In genomic region chr1:88014194-88014593, GRCm38 (mm10) we compare ENCODE assay signal across 27 mouse cellular contexts. TPM values are rescaled to one million over a fixed set of nuclear protein-coding genes. Genes with fewer than 3 reads are reported as not detected.
DNase-seq lines count a peak whose midpoint lies in the region; ATAC-seq and TF ChIP-seq lines count a peak whose summit lies in the region.
"Had no signal": no experiment of that assay in that cellular context is flagged by ENCODE, and none has a peak within 500 bp of the region (broad histone marks: within the 10 kb centered on the region; RNA-seq: fewer than 3 reads in every experiment).

No protein-coding gene starts in this region.

- WGBS in liver, embryonic 15.5 days (ENCODE audit: insufficient replicate concordance): 68% methylated on average over 4 of the region's 4 CpGs
- WGBS in liver, embryonic 12.5 days (ENCODE audit: insufficient replicate concordance): 72% methylated on average over 4 of the region's 4 CpGs
- 69% methylated on average over 4 of the region's 4 CpGs for WGBS in liver, postnatal 0 days (ENCODE audit: insufficient replicate concordance)
- WGBS in hindbrain, postnatal 0 days: 90% methylated on average over 4 of the region's 4 CpGs

- no peaks in the 10 kb centered on the region; the same call in 1 of the 2 replicates for H3K27me3 ChIP-seq in liver, embryonic 15.5 days
- H3K27me3 ChIP-seq in liver, embryonic 12.5 days (replicated peaks): no peaks in the 10 kb centered on the region
- no peaks in the 10 kb centered on the region for H3K27me3 ChIP-seq in liver, postnatal 0 days (ENCODE audit: insufficient read depth, low read length)
- no peaks in the 10 kb centered on the region for H3K27me3 ChIP-seq in hindbrain, postnatal 0 days (ENCODE audit: insufficient read depth, low read length)
- H3K27me3 ChIP-seq: embryonic facial prominence, embryonic 15.5 days; hindbrain, embryonic 13.5 days had no signal

- H3K4me2 ChIP-seq in liver, embryonic 15.5 days: no peak overlapping the region
- H3K4me2 ChIP-seq in liver, embryonic 12.5 days: no peak overlapping the region
- no peak overlapping the region for H3K4me2 ChIP-seq in liver, postnatal 0 days (ENCODE audit: low read depth, low read length)
- H3K4me2 ChIP-seq in hindbrain, postnatal 0 days (ENCODE audit: low read depth, low read length): no peak overlapping the region
- H3K4me2 ChIP-seq: embryonic facial prominence, embryonic 15.5 days; hindbrain, embryonic 13.5 days had no signal

- TF ChIP-seq EP300 in liver, postnatal 0 days (IDR thresholded peaks at IDR 0.05; ENCODE audit: low read depth): no peak

- H3K4me1 ChIP-seq in liver, embryonic 15.5 days (replicated peaks): no peaks in the 10 kb centered on the region
- no peaks in the 10 kb centered on the region for H3K4me1 ChIP-seq in liver, embryonic 12.5 days
- H3K4me1 ChIP-seq in liver, postnatal 0 days (ENCODE audit: insufficient read depth): 0 out of 2 replicates have a peak, but pooled peaks cover 2% of the 10 kb centered on the region
- no peaks in the 10 kb centered on the region for H3K4me1 ChIP-seq in hindbrain, postnatal 0 days (ENCODE audit: insufficient read depth, low read length)
- H3K4me1 ChIP-seq: embryonic facial prominence, embryonic 15.5 days; forebrain, embryonic 10.5 days; heart, embryonic 10.5 days; hindbrain, embryonic 13.5 days had no signal

- no peak overlapping the region for H3K9ac ChIP-seq in liver, embryonic 15.5 days
- no peak overlapping the region for H3K9ac ChIP-seq in liver, embryonic 12.5 days
- no peak overlapping the region for H3K9ac ChIP-seq in liver, postnatal 0 days (replicated peaks)
- no peak overlapping the region for H3K9ac ChIP-seq in hindbrain, postnatal 0 days (replicated peaks; ENCODE audit: low read length)
- H3K9ac ChIP-seq: embryonic facial prominence, embryonic 15.5 days; hindbrain, embryonic 13.5 days had no signal

- H3K36me3 ChIP-seq in liver, embryonic 15.5 days (replicated peaks): no peaks in the 10 kb centered on the region
- H3K36me3 ChIP-seq in liver, embryonic 12.5 days: no peaks in the 10 kb centered on the region
- no peaks in the 10 kb centered on the region for H3K36me3 ChIP-seq in liver, postnatal 0 days (replicated peaks; ENCODE audit: insufficient read depth, low read length)
- H3K36me3 ChIP-seq in hindbrain, postnatal 0 days (ENCODE audit: insufficient read depth, low read length): no peaks in the 10 kb centered on the region
- H3K36me3 ChIP-seq: embryonic facial prominence, embryonic 15.5 days; forebrain, embryonic 10.5 days; G1E; heart, embryonic 10.5 days; hindbrain, embryonic 13.5 days had no signal

- H3K9me3 ChIP-seq in liver, embryonic 15.5 days (replicated peaks): no peaks in the 10 kb centered on the region
- H3K9me3 ChIP-seq in liver, embryonic 12.5 days (replicated peaks): 0 out of 2 replicates have a peak, but pooled peaks cover 3% of the 10 kb centered on the region
- no peaks in the 10 kb centered on the region for H3K9me3 ChIP-seq in liver, postnatal 0 days (ENCODE audit: low read length)
- no peaks in the 10 kb centered on the region for H3K9me3 ChIP-seq in hindbrain, postnatal 0 days (ENCODE audit: low read length)
- H3K9me3 ChIP-seq: embryonic facial prominence, embryonic 15.5 days had no signal

- peak overlapping the region; percentile 36; the same call in 1 of the 2 replicates for H3K27ac ChIP-seq in liver, embryonic 15.5 days (replicated peaks)
- no peak overlapping the region for H3K27ac ChIP-seq in liver, embryonic 12.5 days
- H3K27ac ChIP-seq in liver, postnatal 0 days (ENCODE audit: low read depth): peak overlapping the region; percentile 64
- no peak overlapping the region for H3K27ac ChIP-seq in hindbrain, postnatal 0 days
- H3K27ac ChIP-seq: embryonic facial prominence, embryonic 15.5 days; forebrain, embryonic 10.5 days; gastrocnemius, adult 2 months; heart, embryonic 10.5 days; hindbrain, embryonic 13.5 days had no signal

- peak; percentile 20 for DNase-seq in adrenal gland, postnatal 10 days
- no peak for DNase-seq in adrenal gland, postnatal 14 days
- DNase-seq in NIH3T3 (ENCODE audit: low read depth): peak; percentile 35
- DNase-seq in liver, postnatal 0 days: peak; percentile 24
- no peak for DNase-seq in hindbrain, postnatal 0 days (ENCODE audit: low spot score)
- DNase-seq in embryo, embryonic 11 days: no peak
- DNase-seq: B cell, adult 2 months; cerebellum, adult 2 months; cerebellum, postnatal 10 days; gastrocnemius, adult 2 months; gastrocnemius, postnatal 25 days; heart, adult 18-20 months; heart, postnatal 10 days had no signal

- no peak overlapping the region for H3K4me3 ChIP-seq in liver, embryonic 15.5 days (replicated peaks)
- H3K4me3 ChIP-seq in liver, embryonic 12.5 days: no peak overlapping the region
- H3K4me3 ChIP-seq in liver, postnatal 0 days (ENCODE audit: low read depth, low read length): no peak overlapping the region
- H3K4me3 ChIP-seq in hindbrain, postnatal 0 days (ENCODE audit: low read length): no peak overlapping the region
- H3K4me3 ChIP-seq: embryonic facial prominence, embryonic 15.5 days; erythroblast, embryonic 14.5 days; forebrain, embryonic 10.5 days; gastrocnemius, adult 2 months; heart, embryonic 10.5 days; hindbrain, embryonic 13.5 days had no signal

- ATAC-seq in liver, embryonic 15.5 days (ENCODE audit: insufficient read depth): no peak
- no peak for ATAC-seq in liver, embryonic 12.5 days
- peak; percentile 86 for ATAC-seq in liver, postnatal 0 days
- no peak for ATAC-seq in hindbrain, postnatal 0 days
- ATAC-seq: CD4-positive, CD25-positive, alpha-beta regulatory T cell, adult 4 months; forebrain, embryonic 14.5 days had no signal

- no peak for TF ChIP-seq CTCF in liver, postnatal 0 days (IDR thresholded peaks at IDR 0.05; ENCODE audit: low read depth)
- no peak for TF ChIP-seq CTCF in hindbrain, postnatal 0 days (IDR thresholded peaks at IDR 0.05; ENCODE audit: low read depth)

RNA-seq across cellular contexts. Expression of gene Usp40, which starts 5.8 kb away (rescaled TPM):
- 10 to 100 TPM; 21.4 to 37.7 TPM for total RNA-seq in adrenal gland, postnatal 10 days (2021)
- 25.5 and 27.1 TPM in 2 replicates for total RNA-seq in adrenal gland, postnatal 14 days (2021)
- 8.2 and 8.7 TPM in 2 replicates for polyA plus RNA-seq in liver, embryonic 15.5 days (2015; fragmentation: Nextera tagmentation; extraction: Ambion mirVana)
- polyA plus RNA-seq in liver, embryonic 12.5 days (2016; fragmentation: Nextera tagmentation; extraction: Ambion mirVana): 13.3 and 13.4 TPM in 2 replicates
- 7.3 and 9.2 TPM in 2 replicates for polyA plus RNA-seq in liver, postnatal 0 days (2015; fragmentation: Nextera tagmentation; extraction: Ambion mirVana)
- 12.0 and 18.2 TPM in 2 replicates for total RNA-seq in hindbrain, postnatal 0 days (2014; rRNA removed)
- 9.2 and 11.5 TPM in 2 replicates for polyA plus RNA-seq in hindbrain, postnatal 0 days (2015; fragmentation: Nextera tagmentation; extraction: Ambion mirVana)

RNA-seq across cellular contexts. Expression of gene Ugt1a10, which starts 41.0 kb away (rescaled TPM):
- 1 to 10 TPM; 2.8 to 7.9 TPM for total RNA-seq in adrenal gland, postnatal 10 days (2021)
- 1.4 TPM in 1 of 2 replicates, not detected in the other for total RNA-seq in adrenal gland, postnatal 14 days (2021)
- not detected in 2 replicates for polyA plus RNA-seq in liver, embryonic 15.5 days (2015; fragmentation: Nextera tagmentation; extraction: Ambion mirVana)
- not detected in 2 replicates for polyA plus RNA-seq in liver, embryonic 12.5 days (2016; fragmentation: Nextera tagmentation; extraction: Ambion mirVana)
- polyA plus RNA-seq in liver, postnatal 0 days (2015; fragmentation: Nextera tagmentation; extraction: Ambion mirVana): 0.21 and 0.45 TPM in 2 replicates
- not detected in 2 replicates for total RNA-seq in hindbrain, postnatal 0 days (2014; rRNA removed)
- polyA plus RNA-seq in hindbrain, postnatal 0 days (2015; fragmentation: Nextera tagmentation; extraction: Ambion mirVana): not detected in 2 replicates
- total RNA-seq: gastrocnemius, adult 2 months; gastrocnemius, postnatal 25 days; heart, adult 18-20 months; heart, postnatal 10 days; hematopoietic stem cell, adult 5-6 weeks had no signal
- polyA plus RNA-seq: CD4-positive, CD25-positive, alpha-beta regulatory T cell, adult 4 months; cerebellum, adult 2 months; embryonic facial prominence, embryonic 11.5 days; embryonic facial prominence, embryonic 15.5 days; erythroblast, embryonic 14.5 days; forebrain, embryonic 10.5 days; forebrain, embryonic 14.5 days; G1E; heart, embryonic 10.5 days; heart, embryonic 14.5 days; hindbrain, embryonic 13.5 days had no signal

RNA-seq across cellular contexts. Expression of gene Ugt1a9, which starts 56.4 kb away (rescaled TPM):
- 1 to 10 TPM; 4.1 to 6.3 TPM for total RNA-seq in adrenal gland, postnatal 10 days (2021)
- 0.30 and 5.9 TPM in 2 replicates for total RNA-seq in adrenal gland, postnatal 14 days (2021)
- polyA plus RNA-seq in liver, embryonic 15.5 days (2015; fragmentation: Nextera tagmentation; extraction: Ambion mirVana): 0.36 and 0.59 TPM in 2 replicates
- polyA plus RNA-seq in liver, embryonic 12.5 days (2016; fragmentation: Nextera tagmentation; extraction: Ambion mirVana): 0.10 and 0.14 TPM in 2 replicates
- 0.54 and 0.56 TPM in 2 replicates for polyA plus RNA-seq in liver, postnatal 0 days (2015; fragmentation: Nextera tagmentation; extraction: Ambion mirVana)
- not detected in 2 replicates for total RNA-seq in hindbrain, postnatal 0 days (2014; rRNA removed)
- polyA plus RNA-seq in hindbrain, postnatal 0 days (2015; fragmentation: Nextera tagmentation; extraction: Ambion mirVana): not detected in 2 replicates
- total RNA-seq: adrenal gland, adult 18-20 months; gastrocnemius, adult 2 months; gastrocnemius, postnatal 25 days; heart, adult 18-20 months; heart, postnatal 10 days; hematopoietic stem cell, adult 5-6 weeks had no signal
- polyA plus RNA-seq: CD4-positive, CD25-positive, alpha-beta regulatory T cell, adult 4 months; cerebellum, adult 2 months; embryonic facial prominence, embryonic 11.5 days; embryonic facial prominence, embryonic 15.5 days; erythroblast, embryonic 14.5 days; forebrain, embryonic 10.5 days; forebrain, embryonic 14.5 days; G1E; heart, embryonic 10.5 days; heart, embryonic 14.5 days; hindbrain, embryonic 13.5 days had no signal

Comparison
In these comparisons a context has a peak if more than half of its experiments do, and no peak if none do; other contexts are left out.
1. DNase-seq: peak in adrenal gland, postnatal 10 days (single experiment), NIH3T3 (single experiment) and liver, postnatal 0 days (single experiment); none in adrenal gland, postnatal 14 days (single experiment), hindbrain, postnatal 0 days (single experiment) and embryo, embryonic 11 days (single experiment).
2. H3K27ac ChIP-seq: peak in liver, embryonic 15.5 days (single experiment) and liver, postnatal 0 days (single experiment); none in liver, embryonic 12.5 days (single experiment) and hindbrain, postnatal 0 days (single experiment).